Mouse (Mus musculus) heart, adult 11 months (tissue): Measurements from ENCODE around the gene Tmem26.

Source experiments
- DNase-seq: peaks from one replicate; pipeline ENCODE4 v3.0.0; 2022

Gene Tmem26

GRCm38 (mm10) chr10:68723568-68724360, at the start of gene Tmem26:
Tmem26 (plus strand) TSS chr10:68723646.
- peak; percentile 88 for DNase-seq

- no peak for DNase-seq
Measured at GRCm38 (mm10) chr10:68678678-68679077, 44.8 kb upstream of the Tmem26 start.

GRCm38 (mm10) chr10:68681233-68681632, 42.2 kb upstream of the Tmem26 start:
- no peak for DNase-seq

GRCm38 (mm10) chr10:68685510-68685909, 37.9 kb upstream of the Tmem26 start:
- no peak for DNase-seq

- peak; percentile 66 for DNase-seq
Measured at GRCm38 (mm10) chr10:68691116-68691515, 32.3 kb upstream of the Tmem26 start.

- peak; percentile 34 for DNase-seq
Measured at GRCm38 (mm10) chr10:68692401-68692800, 31.0 kb upstream of the Tmem26 start.

GRCm38 (mm10) chr10:68695760-68696336, 27.6 kb upstream of the Tmem26 start:
- DNase-seq, result peak; percentile 57

GRCm38 (mm10) chr10:68704268-68704667, 19.2 kb upstream of the Tmem26 start:
- DNase-seq, result no peak

- DNase-seq, result peak; percentile 66
Measured at GRCm38 (mm10) chr10:68705471-68706036, 17.9 kb upstream of the Tmem26 start.

GRCm38 (mm10) chr10:68707014-68707852, 16.2 kb upstream of the Tmem26 start:
- peak; percentile 57 for DNase-seq

- DNase-seq, result no peak
Measured at GRCm38 (mm10) chr10:68712926-68713325, 10.5 kb upstream of the Tmem26 start.

- no peak for DNase-seq
Measured at GRCm38 (mm10) chr10:68714302-68714701, 9.1 kb upstream of the Tmem26 start.

- DNase-seq, result peak; percentile 17
Measured at GRCm38 (mm10) chr10:68715396-68715795, 8.1 kb upstream of the Tmem26 start.

GRCm38 (mm10) chr10:68718375-68718774, 5.1 kb upstream of the Tmem26 start:
- peak; percentile 18 for DNase-seq

GRCm38 (mm10) chr10:68720887-68721400, 2.5 kb upstream of the Tmem26 start:
- peak; percentile 93 for DNase-seq

- DNase-seq, result peak; percentile 67
Measured at GRCm38 (mm10) chr10:68723015-68723414, 431 bp upstream of the Tmem26 start.

- no peak for DNase-seq
Measured at GRCm38 (mm10) chr10:68724361-68724720, 895 bp downstream of the Tmem26 start.

- peak; percentile 88 for DNase-seq
Measured at GRCm38 (mm10) chr10:68727464-68727863, 4.0 kb downstream of the Tmem26 start.

- DNase-seq, result peak; percentile 58
Measured at GRCm38 (mm10) chr10:68735621-68736020, 12.2 kb downstream of the Tmem26 start.

- DNase-seq, result peak; percentile 59
Measured at GRCm38 (mm10) chr10:68737391-68737790, 13.9 kb downstream of the Tmem26 start.

GRCm38 (mm10) chr10:68738981-68739380, 15.5 kb downstream of the Tmem26 start:
- peak; percentile 10 for DNase-seq

- peak; percentile 55 for DNase-seq
Measured at GRCm38 (mm10) chr10:68740251-68740650, 16.8 kb downstream of the Tmem26 start.

- no peak for DNase-seq
Measured at GRCm38 (mm10) chr10:68750921-68751320, 27.5 kb downstream of the Tmem26 start.
